9 mouse cellular contexts compared by ENCODE assay signal in genomic region chr13:91478011-91478410, GRCm38 (mm10). TPM values are rescaled to one million over a fixed set of nuclear protein-coding genes. Genes with fewer than 3 reads are reported as not detected.
DNase-seq lines count a peak whose midpoint lies in the region; ATAC-seq and TF ChIP-seq lines count a peak whose summit lies in the region.
"Had no signal": no experiment of that assay in that cellular context is flagged by ENCODE, and none has a peak within 500 bp of the region (broad histone marks: within the 10 kb centered on the region; RNA-seq: fewer than 3 reads in every experiment).

No protein-coding gene starts in this region.

- H3K4me3 ChIP-seq in hindbrain, embryonic 15.5 days, result no peak overlapping the region
- no peak overlapping the region for H3K4me3 ChIP-seq in hindbrain, embryonic 11.5 days (ENCODE audit: low read depth, low read length)
- peak overlapping the region; percentile 46 for H3K4me3 ChIP-seq in gastrocnemius, adult 2 months
- no peak overlapping the region for H3K4me3 ChIP-seq in hindbrain, postnatal 0 days (ENCODE audit: low read length)
- H3K4me3 ChIP-seq: limb, embryonic 13.5 days had no signal

- no peak overlapping the region for H3K9ac ChIP-seq in hindbrain, embryonic 15.5 days
- H3K9ac ChIP-seq in hindbrain, embryonic 11.5 days (ENCODE audit: low read depth, low read length), result no peak overlapping the region
- no peak overlapping the region for H3K9ac ChIP-seq in hindbrain, postnatal 0 days (replicated peaks; ENCODE audit: low read length)
- H3K9ac ChIP-seq: limb, embryonic 13.5 days had no signal

- WGBS in hindbrain, embryonic 15.5 days, result 40% methylated on average over 3 of the region's 4 CpGs
- WGBS in hindbrain, embryonic 11.5 days, result 63% methylated on average over 4 of the region's 4 CpGs
- WGBS in hindbrain, postnatal 0 days, result 16% methylated on average over 2 of the region's 4 CpGs

- no peak overlapping the region; the same call in 1 of the 2 replicates for H3K27ac ChIP-seq in hindbrain, embryonic 15.5 days (replicated peaks)
- H3K27ac ChIP-seq in hindbrain, embryonic 11.5 days (ENCODE audit: low read depth, low read length), result no peak overlapping the region
- H3K27ac ChIP-seq in gastrocnemius, adult 2 months, result no peak overlapping the region; the same call in 1 of the 2 replicates
- H3K27ac ChIP-seq in hindbrain, postnatal 0 days, result peak overlapping the region; percentile 26; the same call in 1 of the 2 replicates
- H3K27ac ChIP-seq: limb, embryonic 13.5 days had no signal

- no peak for DNase-seq in hindbrain, embryonic 11.5 days (ENCODE audit: low spot score)
- peak; percentile 52 for DNase-seq in adrenal gland, postnatal 25 days
- DNase-seq in gastrocnemius, adult 2 months, result peak; percentile 80
- peak; percentile 79 for DNase-seq in hindbrain, postnatal 0 days (ENCODE audit: low spot score)
- peak; percentile 64 for DNase-seq in lung, postnatal 25 days (ENCODE audit: low spot score)
- no peak for DNase-seq in retina, postnatal 1 day

- no peak overlapping the region for H3K4me2 ChIP-seq in hindbrain, embryonic 15.5 days
- H3K4me2 ChIP-seq in hindbrain, embryonic 11.5 days (replicated peaks; ENCODE audit: low read depth, low read length), result no peak overlapping the region
- no peak overlapping the region for H3K4me2 ChIP-seq in hindbrain, postnatal 0 days (ENCODE audit: low read depth, low read length)
- H3K4me2 ChIP-seq: limb, embryonic 13.5 days had no signal

- no peaks in the 10 kb centered on the region for H3K27me3 ChIP-seq in hindbrain, embryonic 15.5 days
- no peaks in the 10 kb centered on the region for H3K27me3 ChIP-seq in hindbrain, embryonic 11.5 days (ENCODE audit: control insufficient read depth, insufficient read depth, low read length)
- H3K27me3 ChIP-seq in hindbrain, postnatal 0 days (ENCODE audit: insufficient read depth, low read length), result no peaks in the 10 kb centered on the region
- H3K27me3 ChIP-seq: limb, embryonic 13.5 days had no signal

- peaks cover 14% of the 10 kb centered on the region for H3K4me1 ChIP-seq in hindbrain, embryonic 15.5 days (replicated peaks)
- no peaks in the 10 kb centered on the region for H3K4me1 ChIP-seq in hindbrain, embryonic 11.5 days (replicated peaks; ENCODE audit: control insufficient read depth, insufficient read depth, low read length)
- H3K4me1 ChIP-seq in hindbrain, postnatal 0 days (ENCODE audit: insufficient read depth, low read length), result peaks cover 4% of the 10 kb centered on the region; the same call in 1 of the 2 replicates

- no peaks in the 10 kb centered on the region for H3K36me3 ChIP-seq in hindbrain, embryonic 15.5 days
- no peaks in the 10 kb centered on the region for H3K36me3 ChIP-seq in hindbrain, embryonic 11.5 days (ENCODE audit: control insufficient read depth, insufficient read depth, low read length)
- no peaks in the 10 kb centered on the region for H3K36me3 ChIP-seq in hindbrain, postnatal 0 days (ENCODE audit: insufficient read depth, low read length)
- H3K36me3 ChIP-seq: limb, embryonic 13.5 days had no signal

- H3K9me3 ChIP-seq in hindbrain, embryonic 15.5 days, result no peaks in the 10 kb centered on the region
- H3K9me3 ChIP-seq in hindbrain, embryonic 11.5 days (ENCODE audit: control insufficient read depth, low read length), result no peaks in the 10 kb centered on the region
- no peaks in the 10 kb centered on the region for H3K9me3 ChIP-seq in hindbrain, postnatal 0 days (ENCODE audit: low read length)
- H3K9me3 ChIP-seq: limb, embryonic 13.5 days had no signal

- ATAC-seq in hindbrain, embryonic 15.5 days (ENCODE audit: low FRiP score, low read depth), result peak; percentile 79
- ATAC-seq in hindbrain, embryonic 11.5 days (ENCODE audit: low FRiP score), result no peak
- peak; percentile 88 for ATAC-seq in hindbrain, postnatal 0 days
- no peak for ATAC-seq in inflammation-experienced regulatory T-cells, adult 6 months

- intact Hi-C loops in gastrocnemius, adult 2 months (cut with DNase I), result no loop called here

- TF ChIP-seq CTCF in gastrocnemius, adult 2 months (IDR thresholded peaks at IDR 0.05), result no peak
- TF ChIP-seq CTCF in hindbrain, postnatal 0 days (IDR thresholded peaks at IDR 0.05; ENCODE audit: low read depth), result no peak

RNA-seq across cellular contexts. Expression of gene Ssbp2, which starts 17.9 kb away (rescaled TPM):
- 205 and 211 TPM in 2 replicates for polyA plus RNA-seq in hindbrain, embryonic 15.5 days (2015; fragmentation: Nextera tagmentation; extraction: Ambion mirVana)
- 152 and 153 TPM in 2 replicates for polyA plus RNA-seq in hindbrain, embryonic 11.5 days (2014; fragmentation: Nextera tagmentation; extraction: Ambion mirVana)
- 25.4 and 30.5 TPM in 2 replicates for total RNA-seq in adrenal gland, postnatal 25 days (2021)
- total RNA-seq in gastrocnemius, adult 2 months (2021), result 10 to 100 TPM; 18.6 to 26.4 TPM
- total RNA-seq in hindbrain, postnatal 0 days (2014; rRNA removed), result 105 and 123 TPM in 2 replicates
- 132 and 140 TPM in 2 replicates for polyA plus RNA-seq in hindbrain, postnatal 0 days (2015; fragmentation: Nextera tagmentation; extraction: Ambion mirVana)
- polyA plus RNA-seq in inflammation-experienced regulatory T-cells, adult 6 months (2017; shearing (Covaris generic)), result 100 to 1,000 TPM in 2 of 3 experiments, 10 to 100 TPM in 1; 27.3 to 231 (median 181) TPM

Comparison
In these comparisons a context has a peak if more than half of its experiments do, and no peak if none do; other contexts are left out.
1. ATAC-seq: peak in hindbrain, embryonic 15.5 days (single experiment) and hindbrain, postnatal 0 days (single experiment); none in hindbrain, embryonic 11.5 days (single experiment) and inflammation-experienced regulatory T-cells, adult 6 months (single experiment).
2. DNase-seq: peak in adrenal gland, postnatal 25 days (single experiment), gastrocnemius, adult 2 months (single experiment), hindbrain, postnatal 0 days (single experiment) and lung, postnatal 25 days (single experiment); none in hindbrain, embryonic 11.5 days (single experiment) and retina, postnatal 1 day (single experiment).